Mouse (Mus musculus): ENCODE data around the gene 1700020A23Rik.
A peak's percentile ranks its signal among the peaks of the same experiment; 100 is the strongest.

DNA sequence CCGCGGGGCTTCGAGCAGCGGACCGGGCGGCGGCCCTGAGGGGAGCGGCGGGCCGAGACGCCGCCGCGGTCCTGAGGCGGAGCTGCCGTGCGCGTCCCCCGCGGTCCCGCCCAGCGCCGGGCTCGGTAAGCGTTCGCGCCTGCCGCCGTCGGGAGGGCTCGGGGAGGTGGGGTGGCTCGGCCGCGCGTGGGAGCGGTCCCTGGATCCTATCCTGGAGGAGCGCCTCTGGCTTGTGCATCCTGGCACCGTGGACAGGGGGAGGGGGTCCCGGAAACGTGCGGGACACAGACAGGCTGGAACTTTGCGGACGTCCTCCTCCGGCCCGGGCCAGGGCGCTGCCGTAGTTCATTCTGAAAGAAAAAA lies 45.4 kb downstream of the 1700020A23Rik start:
- TF ChIP-seq CTCF (IDR thresholded peaks at IDR 0.05; ENCODE audit: low read depth) (0 out of 2 replicates have a peak, but pooled peaks have one; percentile 2), EP300 (IDR thresholded peaks at IDR 0.05; ENCODE audit: low read depth) (no peak)

Data from liver, postnatal 0 days (tissue).